Mouse (Mus musculus): ENCODE measurements around the gene Hoxa10.

Hoxa10 gene

DNA sequence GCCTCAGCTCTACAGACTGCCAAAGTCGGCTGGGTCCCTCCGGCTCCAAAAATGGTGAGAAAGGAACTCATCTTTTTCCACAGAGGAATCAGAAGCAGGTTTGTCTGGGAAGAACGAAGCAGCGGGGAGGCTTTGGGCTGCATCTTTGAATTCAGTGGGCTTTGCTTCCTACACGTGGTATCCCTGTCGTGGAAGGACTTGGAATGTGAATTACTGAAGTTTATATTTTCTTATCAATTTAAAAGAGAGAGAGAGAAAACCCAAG is 22.6 kb upstream of the Hoxa10 start:
- DNase-seq (ENCODE audit: low read depth, low spot score), result no peak

DNA sequence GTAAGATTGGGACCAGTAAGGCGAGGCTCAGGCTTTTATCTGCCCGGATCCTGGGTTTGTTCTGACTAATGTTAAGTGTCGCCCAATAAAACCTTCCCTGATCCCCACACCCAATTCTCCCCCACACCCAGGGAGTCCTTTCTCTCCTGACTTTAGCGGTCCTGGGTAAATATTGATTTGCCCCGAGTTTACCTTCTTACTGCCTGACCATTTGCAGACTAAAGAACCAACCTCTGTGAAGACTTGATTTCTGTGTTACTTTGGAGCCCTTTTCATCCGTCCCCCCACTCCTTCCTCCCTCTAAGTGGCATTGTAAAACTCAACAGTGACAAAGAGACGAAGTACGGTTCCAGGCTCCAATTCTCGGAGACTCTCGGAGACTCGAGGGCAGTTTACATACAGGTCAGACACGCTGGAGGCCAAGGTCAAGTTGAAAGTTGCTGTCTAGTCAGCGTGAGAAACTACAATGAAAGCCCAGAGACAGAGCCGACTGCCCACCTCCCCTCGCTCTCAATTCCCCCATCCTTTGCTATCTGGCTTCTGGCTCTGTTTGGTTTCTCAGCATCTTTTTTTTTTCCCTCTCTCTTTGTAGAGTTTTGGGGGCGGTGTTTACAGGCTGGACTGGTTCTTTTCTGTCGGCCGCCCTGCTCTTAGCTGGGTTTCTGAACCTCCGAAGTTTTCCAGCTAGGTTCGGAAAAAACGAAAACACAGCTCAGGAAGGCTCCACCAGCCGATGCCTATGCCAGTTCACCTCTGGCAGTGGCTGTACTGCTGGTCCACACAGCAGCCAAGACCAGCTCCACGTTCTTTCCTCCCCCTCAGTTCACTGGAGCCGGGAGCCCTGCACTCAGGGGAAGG is 22.0 kb upstream of the Hoxa10 start:
- no peak for DNase-seq (ENCODE audit: low read depth, low spot score)

DNA sequence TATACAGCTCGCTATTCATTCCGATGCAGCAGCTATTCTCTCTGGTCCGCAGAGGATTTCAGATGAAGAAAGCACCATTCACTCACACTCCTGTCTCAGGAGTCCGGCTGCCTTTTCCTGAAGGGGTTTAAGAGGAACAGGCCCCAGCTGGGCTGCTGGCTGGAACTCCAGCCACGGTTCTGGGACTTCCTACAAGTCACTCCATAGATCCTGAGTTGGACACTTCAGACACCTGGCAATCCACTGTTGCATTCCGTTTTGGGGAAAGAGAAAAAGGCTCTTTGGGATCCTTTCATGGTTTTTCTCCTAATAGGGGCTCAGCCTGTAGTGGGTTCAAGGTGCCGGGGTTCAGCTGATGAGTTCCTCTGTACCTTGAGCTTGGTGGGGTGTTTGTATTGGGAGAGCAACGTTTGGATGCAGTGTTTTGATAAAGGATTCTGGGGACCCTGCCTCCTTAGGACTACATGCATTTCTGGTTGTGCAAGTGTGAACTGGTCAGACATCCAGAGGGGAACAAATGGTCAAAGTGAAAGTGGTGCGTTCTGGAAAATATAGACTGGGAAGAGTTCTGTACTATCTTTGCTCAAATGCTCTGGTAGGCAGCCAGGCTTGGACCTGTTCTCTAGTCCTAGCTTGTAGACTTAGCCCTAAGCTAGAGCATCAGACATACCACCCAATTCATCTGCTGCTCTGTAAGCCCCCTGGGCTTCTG is 21.3 kb upstream of the Hoxa10 start:
- DNase-seq (ENCODE audit: low read depth, low spot score), result no peak

DNA sequence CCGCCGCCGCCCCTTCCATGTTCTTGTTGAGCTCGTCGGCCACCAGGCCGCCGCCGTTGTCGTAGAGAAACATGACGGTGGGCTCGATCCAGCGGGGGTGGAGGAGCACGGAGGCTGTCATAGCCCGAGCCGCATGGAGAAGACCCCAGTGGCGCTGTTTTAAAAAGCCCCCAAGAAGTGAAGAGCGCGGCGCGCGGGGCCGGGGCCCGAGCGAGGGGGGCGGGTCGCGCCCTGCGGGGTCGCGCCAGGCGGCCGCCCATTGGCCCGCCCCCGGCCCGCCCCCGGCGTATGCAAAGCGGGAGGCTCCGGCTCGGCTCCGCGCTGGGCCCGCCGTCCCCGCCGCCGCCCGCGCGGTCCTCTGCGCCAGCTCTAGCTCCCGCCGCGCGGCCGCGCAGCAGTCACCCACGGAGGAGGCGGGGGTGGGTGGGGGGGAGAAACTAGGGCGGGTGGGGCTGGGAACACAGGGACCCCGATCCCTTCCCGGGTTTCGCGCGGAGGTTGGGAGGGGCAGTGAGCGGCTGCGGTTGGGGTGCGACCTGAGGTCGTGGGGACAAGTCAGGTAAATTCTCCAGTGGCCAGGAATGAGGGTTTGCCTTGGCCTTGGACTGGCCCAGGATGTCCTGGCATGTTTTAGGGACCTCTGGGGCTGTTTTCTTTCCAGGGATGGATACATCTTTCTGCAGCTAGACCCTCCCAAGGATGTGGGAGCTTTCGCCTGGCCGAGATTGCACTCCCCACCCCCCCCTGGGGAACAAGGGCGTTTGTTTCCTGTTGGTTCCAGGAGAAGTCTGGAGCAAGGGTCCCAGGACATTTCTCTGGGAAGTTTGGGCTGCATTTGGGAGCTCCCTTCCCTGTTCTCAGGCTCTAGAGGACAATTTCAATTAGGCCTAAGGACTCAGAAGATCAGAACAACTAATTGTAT is 20.3 kb upstream of the Hoxa10 start, which contains the start of gene Hoxa13:
Gene Hoxa13, minus strand, starts transcription at position 227 of the 922 bp plus-strand sequence.
- DNase-seq (ENCODE audit: low read depth, low spot score), result no peak

DNA sequence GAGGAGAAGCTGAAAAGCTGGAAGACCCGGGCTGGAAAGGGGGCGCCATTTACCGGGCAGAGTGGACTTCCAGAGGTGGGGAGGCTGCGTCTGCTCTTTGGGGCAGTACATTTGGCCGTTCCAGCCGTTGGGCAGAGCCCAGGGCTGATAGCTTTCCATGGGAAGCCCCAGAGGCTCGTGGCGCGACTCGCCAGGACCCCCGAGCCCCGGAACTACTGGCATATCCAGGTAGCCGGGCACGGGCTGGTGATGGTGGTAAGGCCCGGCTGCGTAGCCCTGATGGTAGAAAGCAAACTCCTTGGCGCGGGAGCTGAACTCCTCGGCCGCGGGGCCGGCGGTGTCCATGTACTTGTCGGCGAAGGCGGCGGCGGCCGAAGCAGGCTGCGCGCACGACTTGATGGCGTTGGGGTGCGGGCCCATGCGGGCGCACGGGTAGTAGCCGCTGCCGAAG is 19.2 kb upstream of the Hoxa10 start:
- DNase-seq (ENCODE audit: low read depth, low spot score), result no peak

DNA sequence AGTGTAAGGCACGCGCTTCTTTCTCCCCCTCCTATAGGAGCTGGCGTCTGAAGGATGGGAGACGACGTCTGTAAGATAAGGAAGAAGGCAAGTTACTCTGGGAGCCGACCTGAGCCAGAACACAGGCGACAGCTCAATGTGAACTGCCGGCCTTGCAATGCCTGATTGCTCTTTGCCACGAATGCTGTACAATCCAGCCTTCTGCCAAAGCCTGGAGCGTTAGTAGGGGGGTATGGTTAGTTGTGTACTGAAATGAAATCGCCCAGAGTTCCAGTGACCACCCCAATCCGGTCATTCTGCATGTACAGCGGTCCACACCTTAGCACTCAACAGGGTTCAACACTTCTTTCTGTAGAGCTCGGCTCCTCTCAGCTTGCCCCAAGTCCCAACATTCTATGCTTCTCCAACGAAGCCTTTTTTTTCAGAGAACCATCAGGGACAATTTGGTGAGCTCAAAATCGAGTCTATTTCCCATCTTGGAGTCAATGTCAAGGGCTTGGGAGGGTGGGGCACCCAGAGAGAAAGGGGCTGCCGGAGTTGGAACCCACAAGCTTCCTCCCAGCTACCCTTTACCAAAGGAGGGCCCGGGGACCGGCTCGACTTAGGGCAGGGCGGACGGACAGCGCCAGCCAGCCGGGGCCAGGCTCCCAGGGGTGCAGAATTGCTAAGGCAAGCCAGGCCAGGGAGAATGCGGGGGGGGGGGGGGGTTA is 18.6 kb upstream of the Hoxa10 start:
- DNase-seq (ENCODE audit: low read depth, low spot score), result no peak

DNA sequence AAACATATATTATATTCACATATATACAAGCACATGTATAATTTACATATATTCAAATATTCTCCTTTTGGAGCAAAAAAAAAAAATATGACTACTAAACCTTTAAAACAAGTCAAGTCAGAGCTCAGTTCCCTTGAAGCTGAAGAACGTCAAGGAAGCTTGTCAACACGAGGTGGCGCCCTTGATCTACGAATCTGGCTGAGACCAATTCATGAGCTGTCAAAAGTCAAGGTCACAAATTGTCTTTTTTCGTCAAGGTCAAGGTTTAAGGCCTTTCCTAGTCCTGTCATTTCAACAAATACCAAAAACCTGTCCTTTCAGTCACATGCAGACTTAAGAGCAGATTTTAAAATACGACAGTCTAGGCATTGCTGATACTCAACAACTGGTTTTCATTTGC is 16.3 kb upstream of the Hoxa10 start:
- no peak for DNase-seq (ENCODE audit: low read depth, low spot score)

DNA sequence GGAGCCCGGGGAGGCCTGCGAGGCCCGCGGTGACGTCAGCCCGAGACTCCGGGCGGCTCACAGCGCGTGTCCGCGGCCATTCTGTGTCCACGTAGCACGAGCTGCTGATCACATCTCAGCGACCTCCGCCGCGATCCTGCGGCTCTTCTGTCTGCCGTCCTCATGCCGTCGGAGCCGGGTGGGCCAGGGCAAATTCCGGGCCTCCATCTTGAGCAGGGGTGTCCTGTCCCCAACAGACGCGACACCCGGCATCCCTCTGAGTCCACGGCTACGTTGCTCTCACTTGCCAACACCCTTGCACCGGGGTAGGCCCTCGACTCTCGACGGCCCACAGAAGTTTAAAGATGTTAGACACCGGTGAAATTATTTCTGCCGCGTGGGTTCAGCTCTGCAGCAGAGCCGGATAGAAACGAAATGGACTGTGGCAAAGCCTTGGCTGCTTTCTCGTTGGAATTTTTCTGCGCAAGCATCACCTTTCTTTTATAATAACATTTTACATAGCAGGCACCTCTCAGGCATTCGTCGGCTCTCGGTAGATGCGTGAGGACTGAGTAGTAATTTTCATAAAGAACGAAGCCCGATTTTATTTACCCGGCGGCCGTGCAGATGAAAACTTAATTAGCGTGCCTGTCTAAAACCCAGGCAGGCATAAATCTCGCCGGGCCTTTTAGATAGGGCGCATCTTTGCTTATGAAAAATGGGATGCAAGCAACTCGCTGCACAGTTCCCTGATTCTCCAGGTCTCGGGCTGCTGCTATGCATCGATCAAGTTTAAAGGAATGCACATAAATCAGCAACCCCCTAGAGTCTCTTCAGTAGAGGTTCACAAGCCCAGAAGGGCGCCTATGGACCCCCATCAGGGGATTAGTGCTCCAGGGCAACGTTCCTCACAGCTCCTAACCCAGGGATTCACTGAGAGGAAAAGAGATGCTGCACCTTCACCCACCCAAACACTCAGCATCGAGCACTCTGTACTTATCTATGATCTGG is 13.2 kb upstream of the Hoxa10 start:
- DNase-seq (ENCODE audit: low read depth, low spot score), result no peak

DNA sequence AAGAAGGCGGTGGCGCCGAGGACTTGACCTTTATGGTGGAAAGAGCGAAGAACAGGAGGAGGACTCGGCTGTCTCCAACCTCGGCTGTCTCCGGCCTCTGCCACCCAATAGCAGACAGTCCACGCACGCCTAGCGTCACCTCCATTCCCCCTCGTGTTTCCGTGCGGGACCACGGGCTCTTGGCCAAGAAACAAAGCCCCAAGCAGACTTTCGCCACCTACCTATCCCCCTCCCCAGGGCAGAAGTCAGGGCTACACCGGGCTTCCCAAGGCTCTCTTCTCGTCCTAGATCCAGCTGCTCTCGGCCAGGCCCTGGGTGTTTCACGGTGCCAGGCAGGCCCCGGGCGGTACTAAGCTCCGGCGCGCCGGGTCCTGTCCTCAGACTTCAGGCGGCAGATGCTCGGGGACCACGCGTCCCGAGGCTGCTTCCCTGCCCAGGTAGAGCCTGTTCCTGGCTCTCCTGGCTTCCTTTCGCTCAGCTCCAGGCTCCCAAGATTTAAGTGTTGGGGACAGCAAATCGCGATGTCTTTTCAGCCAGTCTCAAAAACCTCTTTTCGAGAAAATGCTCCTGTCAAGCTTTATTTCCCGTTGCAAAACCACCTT is 12.2 kb upstream of the Hoxa10 start:
- no peak for DNase-seq (ENCODE audit: low read depth, low spot score)

DNA sequence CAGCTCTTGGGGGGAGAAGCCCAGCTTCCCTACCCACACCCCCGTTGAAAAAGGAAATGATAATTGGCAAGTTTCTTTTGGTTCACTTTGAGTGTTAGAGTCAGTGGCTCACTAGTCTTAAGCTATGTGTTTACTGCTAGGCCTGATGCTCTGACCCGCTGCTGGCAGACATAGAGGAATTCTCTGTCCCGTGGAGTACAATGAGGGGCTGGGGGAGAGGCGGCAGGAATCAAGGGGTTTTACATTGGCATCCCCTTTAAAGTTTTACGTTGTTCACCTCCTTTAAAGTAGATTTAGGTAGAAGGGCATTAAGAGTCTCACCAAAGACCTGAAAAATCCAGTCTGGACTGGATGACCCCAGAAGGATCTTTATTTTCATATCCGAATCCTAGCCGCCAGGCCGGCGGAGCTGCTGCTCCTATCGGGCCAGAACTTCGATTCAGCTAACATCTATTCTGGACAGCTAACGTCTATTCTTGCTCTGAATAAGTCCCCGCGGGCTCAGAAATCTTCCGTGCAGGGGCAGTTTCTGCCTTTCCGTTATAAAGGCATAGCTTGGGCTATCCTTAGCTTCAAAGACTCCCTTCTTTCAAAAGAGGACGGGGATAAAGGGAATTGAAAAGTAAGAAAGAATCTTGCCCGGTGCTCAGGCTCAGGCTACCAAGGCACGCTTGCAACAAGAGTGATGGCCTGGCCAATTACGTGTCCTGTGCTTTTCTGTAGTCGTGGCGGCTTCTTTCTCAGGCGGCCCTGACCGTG is 11.5 kb upstream of the Hoxa10 start:
- no peak for DNase-seq (ENCODE audit: low read depth, low spot score)

DNA sequence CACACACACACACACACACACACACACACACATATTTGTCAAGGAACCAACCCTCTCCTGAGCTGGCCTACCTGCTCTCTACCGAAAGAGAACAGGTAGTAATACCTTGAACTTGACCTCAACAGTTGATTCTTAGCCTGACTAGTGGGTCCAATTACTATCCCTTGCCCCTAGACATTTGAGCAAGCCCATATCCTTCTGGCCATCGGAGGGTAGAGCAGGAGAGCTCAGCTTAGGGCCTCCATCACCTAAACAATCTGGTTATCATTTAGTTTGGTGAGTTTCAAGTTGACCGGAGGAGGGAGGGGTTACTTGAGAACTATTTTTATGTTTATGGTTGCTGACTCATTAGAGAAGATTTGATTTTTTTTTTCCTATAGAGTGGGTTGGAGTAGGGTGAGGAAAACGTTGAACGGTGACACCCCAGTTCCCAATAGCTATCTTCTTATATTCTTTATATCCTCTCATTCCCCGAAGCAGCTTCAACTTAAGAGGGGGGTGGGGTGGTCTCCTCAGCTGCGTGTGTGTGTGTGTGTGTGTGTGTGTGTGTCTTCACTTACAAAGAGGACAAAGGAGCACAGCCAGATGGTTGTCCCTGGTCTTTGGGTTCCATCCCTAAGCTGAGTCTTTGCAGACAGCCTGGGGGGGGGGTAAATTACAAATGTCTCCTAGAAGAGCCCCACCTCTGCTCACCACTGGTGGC is 10.7 kb upstream of the Hoxa10 start:
- DNase-seq (ENCODE audit: low read depth, low spot score), result no peak

DNA sequence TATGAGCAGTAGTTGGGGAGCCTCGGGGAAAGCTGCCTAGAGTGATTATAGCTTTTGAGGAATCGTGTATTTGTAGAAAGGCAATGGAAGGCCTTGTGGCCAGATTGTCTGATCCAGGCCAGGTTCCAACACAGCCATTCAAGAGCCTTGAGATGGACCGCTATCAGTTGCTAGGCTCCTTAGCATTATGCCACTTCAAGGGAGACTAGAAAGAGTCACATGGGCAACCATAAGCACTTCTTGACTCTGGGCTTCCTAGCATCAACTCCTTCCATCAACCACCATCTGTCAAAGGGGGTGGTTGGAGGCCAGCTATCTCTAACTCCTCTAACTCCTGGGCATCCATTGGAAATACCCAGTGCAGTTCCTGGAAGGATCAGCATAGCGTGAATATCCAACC is 9.2 kb upstream of the Hoxa10 start:
- DNase-seq (ENCODE audit: low read depth, low spot score), result no peak

DNA sequence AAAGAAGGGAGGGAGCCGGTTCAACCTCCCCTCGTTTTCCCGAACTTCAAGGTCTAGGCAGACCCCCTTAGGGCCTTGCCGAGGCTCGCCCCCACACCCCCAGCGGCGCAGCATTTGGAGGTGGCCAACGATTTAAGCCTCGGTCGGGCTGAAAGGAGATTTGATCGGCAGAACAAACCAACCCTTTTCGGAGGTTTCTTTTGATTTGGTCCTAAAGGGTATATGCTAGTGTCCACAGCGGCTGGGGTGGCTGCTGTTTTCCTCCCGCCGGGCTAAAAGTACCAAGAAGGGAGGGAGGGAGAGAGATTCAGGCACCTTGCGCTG is 8.7 kb upstream of the Hoxa10 start:
- DNase-seq (ENCODE audit: low read depth, low spot score), result no peak

DNA sequence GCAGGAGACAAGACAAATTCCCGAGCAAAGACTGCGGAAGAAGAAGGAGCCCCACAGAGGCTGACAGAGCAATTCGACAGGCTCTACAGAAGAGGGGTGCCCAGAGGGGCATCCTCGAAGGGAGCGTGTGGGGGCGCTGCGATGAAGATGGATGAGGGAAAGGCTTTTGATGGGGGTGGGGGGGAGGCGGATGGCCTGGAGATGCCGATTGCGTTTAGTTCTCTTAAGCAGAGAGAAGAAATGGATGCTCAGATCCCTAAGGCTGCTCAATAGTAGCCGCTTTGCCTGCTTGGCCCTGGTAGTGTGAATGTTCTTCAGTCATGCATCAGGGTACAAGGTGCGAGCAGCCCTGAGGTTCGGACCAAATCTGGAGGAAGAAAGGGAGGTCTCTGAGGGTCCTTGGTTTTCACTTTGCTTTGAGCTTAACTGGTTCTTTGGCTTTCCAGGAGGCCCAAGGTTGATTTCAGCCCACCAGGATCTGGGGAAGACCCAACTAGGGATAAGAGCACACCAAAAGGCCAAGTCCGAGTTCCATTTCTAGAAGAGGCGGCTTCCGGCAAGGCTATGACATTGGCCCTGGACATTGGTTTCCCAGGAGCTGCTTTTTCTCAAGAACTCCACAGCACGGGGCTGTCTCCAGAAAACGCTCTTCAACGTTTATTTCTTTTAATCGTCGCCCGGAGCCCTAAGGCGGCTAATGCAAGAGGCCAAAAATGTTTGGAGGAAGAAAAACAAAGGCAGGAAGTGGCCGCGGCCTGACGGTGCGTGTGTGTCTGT is 8.2 kb upstream of the Hoxa10 start:
- DNase-seq (ENCODE audit: low read depth, low spot score), result no peak

DNA sequence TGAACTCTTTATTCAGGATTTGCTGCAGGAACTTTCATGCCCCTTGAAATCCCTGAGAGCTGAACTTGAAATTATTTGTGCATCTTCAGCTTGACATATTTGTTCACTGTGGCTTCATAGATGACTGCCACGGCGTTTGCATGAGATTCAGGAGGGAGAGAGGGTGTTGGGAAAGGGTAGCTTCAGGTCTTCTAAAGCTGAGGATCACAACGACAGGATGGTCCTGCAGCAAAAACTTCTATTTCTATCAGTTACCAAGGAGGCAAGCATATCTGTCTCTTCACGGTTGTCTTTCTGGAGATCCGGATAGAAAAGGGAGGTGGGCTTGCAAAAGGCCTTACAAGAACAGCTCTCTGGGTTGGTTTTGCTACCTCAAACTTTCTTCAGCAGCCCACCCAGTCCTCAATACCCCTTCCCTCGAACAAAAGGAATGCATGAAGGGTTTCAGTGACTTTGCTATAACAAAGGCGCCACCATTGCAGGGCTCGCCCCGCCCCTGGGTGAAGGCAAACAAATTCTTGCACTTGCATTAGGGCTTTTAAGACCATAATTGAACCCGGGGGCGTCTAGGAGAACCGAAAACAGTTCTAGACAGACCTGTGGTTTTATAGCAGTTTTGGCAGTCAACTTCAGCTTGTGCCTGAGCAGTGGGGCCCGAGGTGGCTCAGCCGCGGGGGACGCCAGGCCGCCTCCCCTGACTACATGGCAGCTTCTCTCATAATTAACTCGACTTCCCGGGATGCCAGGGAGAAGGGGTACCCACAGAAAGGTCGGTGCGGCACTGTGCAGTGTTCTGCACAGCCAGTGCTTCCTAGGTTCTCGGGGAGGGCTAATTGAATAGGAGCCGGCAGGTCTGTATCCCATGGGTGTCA is 7.3 kb upstream of the Hoxa10 start:
- no peak for DNase-seq (ENCODE audit: low read depth, low spot score)

DNA sequence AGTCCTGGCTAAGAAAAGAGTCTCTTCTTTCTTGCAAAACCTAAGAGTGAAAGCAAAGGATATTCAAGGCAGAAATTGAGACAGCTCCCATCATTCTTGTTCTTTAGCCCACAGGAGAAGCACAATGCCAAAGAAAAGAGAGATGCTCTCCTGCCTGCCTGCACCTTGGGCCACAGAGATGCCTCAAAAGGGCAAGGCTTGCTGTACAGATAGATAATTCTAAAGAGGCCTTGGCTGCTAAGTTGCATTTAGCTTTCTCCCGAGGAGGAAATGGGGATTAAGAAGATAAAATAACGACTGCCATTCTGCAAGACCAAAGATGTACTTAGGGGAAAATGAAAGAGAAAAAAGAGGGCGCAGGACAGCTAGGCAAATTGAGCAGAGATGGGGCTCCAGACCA is 6.3 kb upstream of the Hoxa10 start:
- no peak for DNase-seq (ENCODE audit: low read depth, low spot score)

DNA sequence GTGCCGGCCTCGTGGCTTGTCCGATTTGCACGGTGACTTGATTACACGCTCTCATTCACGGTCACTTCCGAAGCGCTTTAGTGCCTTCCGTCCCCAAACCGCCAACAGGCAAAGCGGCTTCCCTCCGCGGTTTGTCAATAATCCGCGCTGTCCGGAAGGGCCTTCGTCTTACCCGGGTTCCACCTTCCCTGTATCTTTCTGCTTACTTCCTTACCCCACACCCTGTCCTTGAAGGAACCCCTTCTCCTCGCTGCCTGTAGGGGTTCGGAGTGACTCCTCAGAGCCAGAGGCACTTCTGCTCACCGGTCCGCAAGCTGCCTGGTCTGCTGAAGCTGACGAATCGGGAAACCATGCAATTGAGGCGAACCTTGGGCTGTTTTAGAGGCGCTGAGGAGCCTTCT is 5.7 kb upstream of the Hoxa10 start:
- DNase-seq (ENCODE audit: low read depth, low spot score), result no peak
